Comparison of ENCODE assay signal across 15 mouse cellular contexts in the genomic region with DNA sequence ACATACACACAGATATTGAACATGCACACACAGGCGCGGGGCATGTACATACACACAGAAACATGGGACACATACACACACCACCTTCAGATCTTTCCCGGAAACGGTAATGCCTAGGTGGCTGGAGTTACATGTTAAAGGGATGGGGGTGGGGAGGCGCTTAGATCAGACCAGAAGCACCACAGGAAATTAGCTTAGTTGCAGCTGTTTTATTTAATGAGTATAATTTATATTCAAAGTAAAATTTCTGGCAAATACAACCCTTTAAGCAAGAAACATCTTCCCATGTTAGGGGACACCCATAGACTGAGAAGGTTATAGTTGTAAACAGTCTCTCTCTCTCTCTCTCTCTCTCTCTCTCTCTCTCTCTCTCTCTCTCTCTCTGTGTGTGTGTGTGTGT. TPM values are rescaled to one million over a fixed set of nuclear protein-coding genes. Genes with fewer than 3 reads are reported as not detected.
A peak's percentile ranks its signal among the peaks of the same experiment; 100 is the strongest.
DNase-seq lines count a peak whose midpoint lies in the region; ATAC-seq and TF ChIP-seq lines count a peak whose summit lies in the region.
"Had no signal": no experiment of that assay in that cellular context is flagged by ENCODE, and none has a peak within 500 bp of the region (broad histone marks: within the 10 kb centered on the region; RNA-seq: fewer than 3 reads in every experiment).

No protein-coding gene starts in this region.

- no peaks in the 10 kb centered on the region for H3K36me3 ChIP-seq in thymus, adult 2 months (ENCODE audit: control insufficient read depth, insufficient read depth, low read length)
- no peaks in the 10 kb centered on the region for H3K36me3 ChIP-seq in hindbrain, embryonic 10.5 days
- H3K36me3 ChIP-seq in stomach, postnatal 0 days (ENCODE audit: control insufficient read depth, insufficient read depth, low read length) = no peaks in the 10 kb centered on the region
- H3K36me3 ChIP-seq: hindbrain, embryonic 12.5 days; midbrain, embryonic 13.5 days; neural tube, embryonic 13.5 days had no signal

- TF ChIP-seq POLR2A in bone marrow, adult 2 months (IDR thresholded peaks at IDR 0.05; ENCODE audit: borderline replicate concordance, control insufficient read depth, low read depth, low read length) = no peak
- no peak for TF ChIP-seq POLR2A in thymus, adult 2 months (IDR thresholded peaks at IDR 0.05; ENCODE audit: control insufficient read depth, extremely low read depth, insufficient read depth, low read length, poor library complexity)

- no peaks in the 10 kb centered on the region for H3K27me3 ChIP-seq in thymus, adult 2 months (ENCODE audit: control insufficient read depth, insufficient read depth, low read length)
- peaks cover 59% of the 10 kb centered on the region for H3K27me3 ChIP-seq in hindbrain, embryonic 10.5 days (ENCODE audit: insufficient read depth, poor library complexity, severe bottlenecking)
- peaks cover 7% of the 10 kb centered on the region for H3K27me3 ChIP-seq in stomach, postnatal 0 days (ENCODE audit: control insufficient read depth, insufficient read depth, low read length)

- 19% methylated on average over 5 of the region's 5 CpGs for WGBS in bone marrow, adult 2 months
- WGBS in thymus, adult 2 months = 26% methylated on average over 5 of the region's 5 CpGs
- WGBS in hindbrain, embryonic 10.5 days = 69% methylated on average over 5 of the region's 5 CpGs
- 52% methylated on average over 5 of the region's 5 CpGs for WGBS in stomach, postnatal 0 days

- H3K9ac ChIP-seq in stomach, postnatal 0 days (ENCODE audit: low read length) = no peak overlapping the region
- H3K9ac ChIP-seq: hindbrain, embryonic 12.5 days; midbrain, embryonic 13.5 days; neural tube, embryonic 13.5 days had no signal

- H3K4me2 ChIP-seq in stomach, postnatal 0 days (replicated peaks; ENCODE audit: low read depth) = no peak overlapping the region

- no peak for DNase-seq in layer of hippocampus, adult 2 months (ENCODE audit: low spot score in 2 of 2)
- DNase-seq in layer of hippocampus, adult 8-10 months (ENCODE audit: low spot score in 2 of 2) = no peak
- DNase-seq in CD4-positive helper T cell, adult 2 months (ENCODE audit: low read depth, low spot score) = peak; percentile 6
- peak; percentile 45 for DNase-seq in thymus, adult 2 months
- no peak for DNase-seq in adrenal gland, postnatal 36 days
- DNase-seq in hindbrain, embryonic 10.5 days (ENCODE audit: low spot score) = no peak
- no peak for DNase-seq in stomach, postnatal 0 days (ENCODE audit: low spot score)
- DNase-seq: adrenal gland, adult 2 months; kidney, postnatal 14 days; lung, postnatal 14 days had no signal

- no peaks in the 10 kb centered on the region for H3K9me3 ChIP-seq in hindbrain, embryonic 10.5 days
- H3K9me3 ChIP-seq in stomach, postnatal 0 days (ENCODE audit: control insufficient read depth, low read length) = no peaks in the 10 kb centered on the region
- H3K9me3 ChIP-seq: hindbrain, embryonic 12.5 days; midbrain, embryonic 13.5 days; neural tube, embryonic 13.5 days had no signal

- no peak for TF ChIP-seq CTCF in layer of hippocampus, adult 2 months (conservative IDR thresholded peaks at IDR 0.05)
- no peak for TF ChIP-seq CTCF in bone marrow, adult 2 months (IDR thresholded peaks at IDR 0.05; ENCODE audit: control insufficient read depth, insufficient read depth, low read length)
- no peak for TF ChIP-seq CTCF in thymus, adult 2 months (IDR thresholded peaks at IDR 0.05; ENCODE audit: borderline replicate concordance, control insufficient read depth, extremely low read depth, insufficient read depth, low read length, poor library complexity)
- no peak for TF ChIP-seq CTCF in stomach, postnatal 0 days (IDR thresholded peaks at IDR 0.05; ENCODE audit: low read depth)

- no peak for ATAC-seq in stomach, postnatal 0 days (ENCODE audit: low FRiP score, low TSS enrichment)
- ATAC-seq: intestine, embryonic 16.5 days had no signal

- H3K4me3 ChIP-seq in layer of hippocampus, adult 2 months = peak overlapping the region; percentile 87
- H3K4me3 ChIP-seq in bone marrow, adult 2 months (replicated peaks; ENCODE audit: control insufficient read depth, low read depth, low read length) = peak overlapping the region; percentile 51
- H3K4me3 ChIP-seq in thymus, adult 2 months (ENCODE audit: control insufficient read depth, insufficient read depth, low read length) = peak overlapping the region; percentile 86; the same call in 1 of the 2 replicates
- no peak overlapping the region for H3K4me3 ChIP-seq in hindbrain, embryonic 10.5 days
- no peak overlapping the region for H3K4me3 ChIP-seq in stomach, postnatal 0 days (ENCODE audit: low read depth, low read length)
- H3K4me3 ChIP-seq: hindbrain, embryonic 12.5 days; neural tube, embryonic 13.5 days had no signal

- TF ChIP-seq EP300 in stomach, postnatal 0 days (optimal IDR thresholded peaks at IDR 0.05) = no peak

- H3K27ac ChIP-seq in layer of hippocampus, adult 2 months = peak overlapping the region; percentile 98
- peak overlapping the region; percentile 90; the same call in 1 of the 2 replicates for H3K27ac ChIP-seq in bone marrow, adult 2 months (ENCODE audit: control insufficient read depth, insufficient read depth, low read depth, low read length, poor library complexity)
- no peak overlapping the region for H3K27ac ChIP-seq in thymus, adult 2 months (ENCODE audit: control insufficient read depth, insufficient read depth, low read length)
- no peak overlapping the region for H3K27ac ChIP-seq in hindbrain, embryonic 10.5 days
- no peak overlapping the region for H3K27ac ChIP-seq in stomach, postnatal 0 days (replicated peaks)
- H3K27ac ChIP-seq: hindbrain, embryonic 12.5 days; midbrain, embryonic 13.5 days; neural tube, embryonic 13.5 days had no signal

- peaks cover 6% of the 10 kb centered on the region for H3K4me1 ChIP-seq in bone marrow, adult 2 months (ENCODE audit: control insufficient read depth, insufficient read depth, low read length)
- peaks cover 18% of the 10 kb centered on the region for H3K4me1 ChIP-seq in thymus, adult 2 months (replicated peaks; ENCODE audit: control insufficient read depth, insufficient read depth, low read length)
- H3K4me1 ChIP-seq in hindbrain, embryonic 10.5 days (replicated peaks) = peaks cover 17% of the 10 kb centered on the region
- 0 out of 2 replicates have a peak, but pooled peaks cover 2% of the 10 kb centered on the region for H3K4me1 ChIP-seq in stomach, postnatal 0 days (replicated peaks; ENCODE audit: control insufficient read depth, insufficient read depth)

RNA-seq across cellular contexts. Expression of a gene that starts 1.8 kb away (rescaled TPM):
- total RNA-seq in layer of hippocampus, adult 2 months (2021) = 100 to 1,000 TPM; 199 to 231 TPM
- 100 to 1,000 TPM; 171 to 234 (median 200) TPM for total RNA-seq in layer of hippocampus, adult 8-10 months (2022)
- 4.9 and 12.8 TPM in 2 replicates for polyA plus RNA-seq in bone marrow, adult 2 months (2011; ENCODE audit: insufficient read depth, insufficient read length, low replicate concordance, missing spikeins)
- polyA plus RNA-seq in thymus, adult 2 months (2012; rRNA removed) = 8.1 and 9.0 TPM in 2 replicates
- 1 to 10 TPM; 2.2 to 2.9 TPM for total RNA-seq in adrenal gland, postnatal 36 days (2021)
- polyA plus RNA-seq in hindbrain, embryonic 10.5 days (2016; fragmentation: Nextera tagmentation; extraction: Ambion mirVana) = 0.14 and 0.20 TPM in 2 replicates
- 0.36 and 0.54 TPM in 2 replicates for polyA plus RNA-seq in stomach, postnatal 0 days (2015; fragmentation: Nextera tagmentation; extraction: Ambion mirVana)

Comparison
In these comparisons a context has a peak if more than half of its experiments do, and no peak if none do; other contexts are left out.
1. DNase-seq: peak in CD4-positive helper T cell, adult 2 months (single experiment) and thymus, adult 2 months (single experiment); none in layer of hippocampus, adult 2 months (0 of 2), layer of hippocampus, adult 8-10 months (0 of 2), adrenal gland, postnatal 36 days (0 of 2), hindbrain, embryonic 10.5 days (single experiment) and stomach, postnatal 0 days (single experiment).
2. H3K27ac ChIP-seq: peak in layer of hippocampus, adult 2 months (single experiment) and bone marrow, adult 2 months (single experiment); none in thymus, adult 2 months (single experiment), hindbrain, embryonic 10.5 days (single experiment) and stomach, postnatal 0 days (single experiment).
3. H3K4me3 ChIP-seq: peak in layer of hippocampus, adult 2 months (single experiment), bone marrow, adult 2 months (single experiment) and thymus, adult 2 months (single experiment); none in hindbrain, embryonic 10.5 days (single experiment) and stomach, postnatal 0 days (single experiment).